Mouse (Mus musculus) heart, postnatal 4 days (tissue): Measurements from ENCODE around the gene Ip6k2. TPM values are rescaled to one million over a fixed set of nuclear protein-coding genes. Genes with fewer than 3 reads are reported as not detected.
A peak's percentile ranks its signal among the peaks of the same experiment; 100 is the strongest.

ENCODE experiments used
- DNase-seq: peaks from one replicate; pipeline ENCODE4 v3.0.0; 2021
- total RNA-seq, 2 experiments: library from RNA; stranded (reverse); gene quantifications; 2 replicates each; pipeline ENCODE4 v1.2.3; 2021

Gene Ip6k2
- total RNA-seq, 2 experiments from 2014 or later: 43.7 to 48.5 TPM

DNA sequence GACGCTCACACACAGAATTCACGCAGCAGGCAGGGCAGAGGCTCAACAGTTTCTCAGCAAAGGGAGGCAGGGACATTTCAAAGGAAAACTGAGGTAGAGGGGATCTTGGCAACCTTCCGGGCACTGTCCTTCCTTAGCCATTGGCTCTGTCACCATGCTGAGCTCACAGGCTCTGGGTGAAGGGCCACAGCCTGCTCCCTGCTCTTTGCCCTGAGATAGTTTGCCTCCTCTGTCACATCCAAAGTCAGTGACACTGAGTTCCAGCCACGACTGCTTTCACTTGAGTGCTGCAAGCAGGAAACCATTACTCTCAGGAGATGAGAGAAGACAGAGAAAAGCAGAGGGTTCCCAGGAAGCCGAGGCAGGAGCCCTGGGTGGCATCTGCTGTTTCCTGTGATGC is 36.5 kb downstream of the Ip6k2 start:
- DNase-seq: no peak

DNA sequence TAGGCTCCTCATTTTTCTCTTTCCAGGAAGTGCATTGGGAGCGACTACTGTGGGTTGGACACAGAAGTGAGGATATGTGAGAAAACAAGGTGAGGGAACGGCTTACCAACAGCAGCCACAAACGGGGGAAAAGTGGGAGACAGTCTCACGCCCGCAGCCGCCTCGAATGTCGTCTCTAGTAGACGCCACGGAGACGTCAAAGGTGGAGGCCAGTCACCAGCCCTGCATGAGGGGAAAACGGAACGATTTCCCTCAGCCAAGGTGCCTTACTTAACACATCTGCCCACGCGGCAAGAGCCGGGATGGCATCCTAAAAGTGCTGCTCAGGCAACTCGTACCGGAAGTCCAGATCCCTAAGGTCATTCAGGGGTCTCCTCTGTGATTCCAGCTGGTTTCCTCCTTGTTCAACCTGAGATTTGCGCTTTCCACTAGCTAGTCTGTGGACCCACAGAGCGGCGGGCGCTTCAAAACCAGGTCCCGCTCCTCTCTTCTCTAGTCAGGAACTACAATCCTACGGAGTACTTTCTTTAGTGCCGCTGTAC is 40.6 kb downstream of the Ip6k2 start:
- no peak for DNase-seq

DNA sequence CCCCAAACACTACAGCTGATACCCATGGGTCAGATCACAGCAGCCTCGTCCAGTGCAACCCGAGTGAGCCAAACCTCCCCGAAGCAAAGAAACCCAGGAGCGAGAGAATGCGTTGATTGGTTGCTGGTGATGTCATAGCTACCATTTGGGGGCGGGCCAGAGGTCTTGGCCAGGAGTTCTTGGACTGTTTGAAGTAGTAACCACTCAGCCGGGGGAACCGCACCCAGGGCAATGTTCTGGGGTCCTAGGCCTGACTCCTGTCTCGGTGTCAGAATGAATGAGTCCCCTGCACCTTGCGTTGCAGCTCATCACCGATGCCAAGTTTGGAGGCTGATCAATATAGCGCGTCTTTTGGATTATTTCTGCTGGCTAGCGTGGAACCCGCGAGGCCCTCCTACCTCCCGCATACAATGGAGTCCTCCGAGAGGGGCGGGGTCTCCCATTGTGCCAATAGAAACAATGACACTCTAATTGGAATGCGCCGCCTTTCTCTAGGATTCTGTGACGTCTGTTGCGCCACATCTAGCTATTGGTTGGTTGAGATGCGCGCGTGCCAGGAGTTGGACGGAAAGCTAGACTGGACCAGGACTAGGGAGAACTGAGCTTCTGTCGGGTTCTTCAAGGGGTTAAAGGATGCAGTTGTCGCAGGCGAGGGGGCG is 41.3 kb downstream of the Ip6k2 start:
- DNase-seq: no peak

DNA sequence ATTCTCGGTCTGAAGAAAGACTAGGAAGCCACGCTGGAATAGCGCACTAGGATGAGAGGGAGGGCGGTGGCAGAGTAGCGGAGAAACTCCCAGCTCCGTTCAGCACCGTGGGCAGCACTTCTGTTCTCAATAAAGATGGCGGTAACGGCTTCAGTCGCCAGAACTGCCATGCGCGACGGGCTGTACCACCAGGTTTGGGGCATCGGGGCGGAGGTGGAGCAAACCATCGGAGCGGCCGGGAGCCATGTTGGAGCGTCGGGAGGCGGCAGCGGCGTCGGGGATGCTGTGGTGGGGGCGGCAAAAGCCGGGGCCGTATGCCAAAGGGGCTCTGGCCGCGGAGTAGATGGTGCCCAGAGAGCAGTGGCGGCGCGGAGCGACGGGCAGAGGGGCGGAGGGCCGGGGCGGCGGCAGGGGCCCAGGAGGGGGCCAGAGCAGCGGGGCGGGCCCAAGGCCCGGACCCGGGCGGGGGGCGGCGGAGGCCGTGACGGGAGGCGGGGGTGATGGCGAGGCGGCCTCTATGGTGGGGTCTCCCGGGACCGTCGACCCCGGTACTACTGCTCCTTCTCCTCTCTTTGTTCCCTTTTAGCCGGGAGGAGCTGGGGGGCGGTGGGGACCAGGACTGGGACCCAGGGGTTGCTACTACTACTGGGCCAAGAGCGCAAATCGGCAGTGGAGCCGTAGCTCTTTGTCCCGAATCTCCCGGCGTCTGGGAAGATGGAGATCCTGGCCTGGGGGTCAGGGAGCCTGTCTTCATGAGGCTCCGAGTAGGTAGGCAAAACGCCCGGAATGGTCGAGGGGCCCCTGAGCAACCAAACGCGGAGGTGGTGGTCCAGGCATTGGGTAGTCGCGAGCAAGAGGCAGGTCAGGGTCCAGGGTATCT is 42.5 kb downstream of the Ip6k2 start, which contains the start of gene Celsr3:
Gene Celsr3 (plus strand): TSS at position 501 of the 880 bp plus-strand sequence.
- DNase-seq: peak; percentile 73

DNA sequence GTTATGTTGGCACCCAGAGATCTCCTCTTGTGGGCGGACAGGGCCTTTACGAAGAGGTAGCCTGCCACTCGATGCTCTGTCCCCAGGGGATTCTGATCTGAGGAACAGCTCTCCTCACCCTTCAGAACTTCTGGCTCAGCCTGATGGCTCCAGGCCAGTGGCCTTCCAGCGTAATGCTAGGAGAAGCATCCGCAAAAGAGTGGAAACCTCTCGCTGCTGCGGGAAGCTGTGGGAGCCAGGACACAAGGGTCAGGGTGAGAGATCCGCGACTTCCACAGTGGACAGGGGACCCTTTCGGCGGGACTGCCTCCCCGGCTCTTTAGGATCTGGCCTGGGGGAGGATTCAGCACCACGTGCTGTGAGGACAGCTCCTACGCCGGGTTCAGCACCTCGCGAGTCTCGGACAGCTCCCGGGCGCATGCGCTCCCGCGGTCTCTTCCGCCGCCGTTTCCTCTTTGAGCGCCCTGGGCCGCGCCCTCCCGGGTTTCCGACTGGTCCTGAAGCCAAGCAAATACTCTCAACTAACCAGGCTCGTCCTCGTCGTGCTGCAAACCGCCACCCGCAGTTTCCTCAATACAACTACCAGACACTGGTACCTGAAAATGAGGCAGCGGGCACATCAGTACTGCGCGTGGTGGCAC is 43.2 kb downstream of the Ip6k2 start:
- peak; percentile 85 for DNase-seq

DNA sequence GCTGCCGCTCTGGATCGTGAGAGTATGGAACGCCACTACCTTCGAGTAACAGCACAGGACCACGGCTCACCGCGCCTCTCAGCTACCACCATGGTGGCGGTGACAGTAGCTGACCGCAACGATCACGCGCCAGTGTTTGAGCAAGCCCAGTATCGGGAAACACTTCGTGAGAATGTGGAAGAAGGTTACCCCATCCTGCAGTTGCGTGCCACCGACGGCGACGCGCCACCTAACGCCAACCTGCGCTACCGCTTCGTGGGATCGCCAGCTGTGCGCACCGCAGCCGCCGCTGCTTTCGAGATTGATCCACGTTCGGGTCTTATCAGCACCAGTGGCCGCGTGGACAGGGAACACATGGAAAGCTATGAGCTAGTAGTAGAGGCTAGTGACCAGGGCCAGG is 43.9 kb downstream of the Ip6k2 start:
- DNase-seq: no peak

DNA sequence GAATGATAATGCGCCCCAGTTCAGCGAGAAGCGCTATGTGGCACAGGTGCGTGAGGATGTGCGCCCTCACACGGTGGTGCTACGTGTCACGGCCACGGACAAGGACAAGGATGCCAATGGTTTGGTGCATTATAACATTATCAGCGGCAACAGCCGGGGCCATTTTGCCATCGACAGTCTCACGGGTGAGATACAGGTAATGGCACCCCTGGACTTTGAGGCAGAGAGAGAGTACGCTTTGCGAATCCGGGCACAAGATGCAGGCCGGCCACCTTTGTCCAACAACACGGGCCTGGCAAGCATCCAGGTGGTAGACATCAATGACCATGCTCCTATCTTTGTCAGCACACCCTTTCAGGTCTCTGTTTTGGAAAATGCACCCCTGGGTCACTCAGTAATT is 44.3 kb downstream of the Ip6k2 start:
- no peak for DNase-seq

DNA sequence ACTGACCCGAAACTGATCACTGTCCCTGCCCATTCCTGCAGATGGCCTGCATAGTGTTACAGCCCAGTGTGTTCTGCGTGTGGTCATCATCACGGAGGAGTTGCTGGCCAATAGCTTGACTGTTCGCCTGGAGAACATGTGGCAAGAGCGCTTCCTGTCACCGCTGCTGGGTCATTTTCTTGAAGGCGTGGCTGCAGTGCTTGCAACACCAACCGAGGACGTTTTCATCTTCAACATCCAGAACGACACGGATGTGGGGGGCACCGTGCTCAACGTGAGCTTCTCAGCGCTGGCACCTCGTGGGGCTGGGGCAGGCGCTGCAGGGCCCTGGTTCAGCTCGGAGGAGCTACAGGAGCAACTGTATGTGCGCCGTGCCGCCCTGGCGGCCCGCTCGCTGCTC is 48.0 kb downstream of the Ip6k2 start:
- no peak for DNase-seq

DNA sequence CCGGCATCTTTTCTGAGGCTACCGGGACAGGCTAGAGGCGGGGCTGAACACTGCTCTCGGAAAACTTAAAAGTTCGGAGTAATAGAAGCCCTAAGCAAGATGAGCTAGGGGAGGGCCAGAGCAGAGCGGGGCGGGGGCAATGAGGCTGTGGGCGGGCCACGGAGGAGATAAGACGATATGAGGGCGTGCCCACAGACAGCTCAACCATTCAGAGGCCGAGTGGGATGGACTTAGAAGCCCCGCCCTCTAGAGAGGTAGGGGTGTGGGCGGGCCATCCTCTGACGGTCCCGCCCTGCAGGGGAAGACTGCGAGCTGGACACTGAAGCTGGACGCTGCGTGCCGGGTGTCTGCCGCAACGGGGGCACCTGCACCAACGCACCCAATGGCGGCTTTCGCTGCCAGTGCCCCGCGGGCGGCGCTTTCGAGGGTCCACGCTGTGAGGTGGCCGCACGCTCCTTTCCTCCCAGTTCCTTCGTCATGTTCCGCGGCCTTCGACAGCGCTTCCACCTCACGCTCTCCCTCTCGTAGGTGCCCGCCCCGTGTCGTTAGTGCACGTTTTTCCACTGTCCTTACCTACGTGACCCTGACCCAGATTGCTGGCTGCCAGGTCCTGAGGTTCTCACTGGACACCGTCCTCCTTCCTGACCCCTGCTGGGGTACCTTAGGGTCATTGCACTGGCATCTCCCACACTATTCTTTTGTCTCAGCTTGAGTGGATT is 49.0 kb downstream of the Ip6k2 start:
- peak; percentile 88 for DNase-seq

DNA sequence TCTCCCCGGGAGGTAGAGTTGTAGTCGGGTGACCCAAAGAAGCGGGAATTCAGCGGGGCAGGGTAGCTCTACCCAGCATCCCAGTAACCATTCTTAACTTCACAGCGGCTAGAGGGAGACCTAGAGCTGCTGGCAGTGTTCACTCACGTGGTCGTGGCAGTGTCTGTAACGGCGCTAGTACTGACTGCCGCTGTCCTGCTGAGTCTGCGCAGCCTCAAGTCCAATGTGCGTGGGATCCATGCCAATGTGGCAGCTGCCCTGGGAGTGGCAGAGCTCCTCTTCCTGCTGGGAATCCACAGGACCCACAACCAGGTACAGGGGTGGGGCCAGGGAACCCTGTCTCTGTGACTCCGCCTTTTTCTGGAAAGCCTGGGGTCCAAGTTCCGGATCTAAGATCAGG is 59.4 kb downstream of the Ip6k2 start:
- DNase-seq: peak; percentile 78

DNA sequence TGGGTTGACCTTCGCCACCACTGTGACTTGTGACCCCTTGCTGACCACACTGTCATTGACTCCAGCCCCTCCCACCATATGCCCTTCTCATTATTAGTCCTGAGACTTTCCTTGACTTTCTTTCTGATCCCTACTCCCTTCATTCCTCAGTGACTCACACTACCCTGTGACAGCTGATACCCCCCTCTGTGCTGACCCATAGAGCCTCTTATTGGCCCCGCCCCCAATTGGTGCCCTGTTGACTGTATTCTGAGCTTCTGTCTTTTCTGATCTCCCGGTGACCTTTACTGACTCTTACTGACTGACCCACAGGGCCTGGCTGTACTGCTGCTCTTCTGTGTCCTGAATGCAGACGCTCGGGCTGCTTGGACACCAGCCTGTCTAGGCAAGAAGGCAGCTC is 61.8 kb downstream of the Ip6k2 start:
- DNase-seq: no peak

DNA sequence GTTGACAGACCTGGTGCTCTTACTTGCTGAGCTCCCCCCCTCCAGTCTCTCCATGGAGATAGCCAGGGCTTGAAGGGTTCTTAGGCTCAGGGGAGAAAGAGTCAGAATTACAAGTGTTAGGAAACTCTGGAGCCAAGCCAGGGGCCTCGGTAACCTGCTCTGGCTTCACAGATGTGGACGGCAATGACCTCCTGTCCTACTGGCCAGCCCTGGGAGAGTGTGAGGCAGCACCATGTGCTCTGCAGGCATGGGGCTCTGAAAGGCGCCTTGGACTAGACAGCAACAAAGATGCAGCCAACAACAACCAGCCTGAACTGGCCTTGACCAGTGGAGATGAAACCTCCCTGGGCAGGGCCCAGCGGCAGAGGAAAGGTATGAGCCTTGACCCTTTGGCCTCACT is 63.8 kb downstream of the Ip6k2 start:
- no peak for DNase-seq

DNA sequence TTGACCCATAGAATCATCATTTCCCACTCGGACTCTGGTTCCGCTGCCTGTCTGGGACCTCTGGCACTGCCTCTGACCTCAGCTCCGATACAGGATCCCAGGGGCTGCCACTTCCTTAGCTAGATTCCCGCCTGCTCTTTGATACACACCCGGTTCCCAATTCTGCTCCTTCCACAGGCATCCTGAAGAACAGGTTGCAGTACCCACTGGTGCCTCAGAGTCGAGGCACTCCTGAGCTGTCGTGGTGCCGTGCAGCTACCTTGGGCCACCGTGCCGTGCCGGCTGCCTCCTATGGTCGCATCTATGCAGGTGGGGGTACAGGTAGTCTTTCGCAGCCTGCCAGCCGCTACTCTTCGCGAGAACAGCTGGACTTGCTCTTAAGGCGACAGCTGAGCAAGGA is 64.8 kb downstream of the Ip6k2 start:
- no peak for DNase-seq

DNA sequence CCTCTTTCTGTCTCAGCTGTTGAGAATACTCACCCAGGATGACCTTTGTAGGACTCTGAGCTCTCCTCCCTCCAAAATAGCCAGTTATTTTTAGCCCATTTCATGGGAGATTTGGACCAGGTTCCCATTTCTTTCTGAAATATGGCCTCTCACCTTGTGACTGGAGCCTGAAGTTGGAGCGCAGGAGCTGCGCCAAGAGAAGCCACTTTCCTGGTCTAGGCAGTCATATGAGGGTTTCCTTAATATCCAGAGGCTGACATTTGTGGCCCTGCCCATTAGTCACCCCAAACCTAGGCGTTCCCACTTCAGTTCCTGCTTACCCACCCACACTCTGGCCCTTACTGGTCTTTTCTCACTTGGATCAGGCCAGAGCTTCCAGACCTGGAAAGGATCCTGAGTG is 69.4 kb downstream of the Ip6k2 start, which contains the start of gene Slc26a6:
Gene Slc26a6 (plus strand): TSS at position 308 of the 400 bp plus-strand sequence.
- peak; percentile 19 for DNase-seq

DNA sequence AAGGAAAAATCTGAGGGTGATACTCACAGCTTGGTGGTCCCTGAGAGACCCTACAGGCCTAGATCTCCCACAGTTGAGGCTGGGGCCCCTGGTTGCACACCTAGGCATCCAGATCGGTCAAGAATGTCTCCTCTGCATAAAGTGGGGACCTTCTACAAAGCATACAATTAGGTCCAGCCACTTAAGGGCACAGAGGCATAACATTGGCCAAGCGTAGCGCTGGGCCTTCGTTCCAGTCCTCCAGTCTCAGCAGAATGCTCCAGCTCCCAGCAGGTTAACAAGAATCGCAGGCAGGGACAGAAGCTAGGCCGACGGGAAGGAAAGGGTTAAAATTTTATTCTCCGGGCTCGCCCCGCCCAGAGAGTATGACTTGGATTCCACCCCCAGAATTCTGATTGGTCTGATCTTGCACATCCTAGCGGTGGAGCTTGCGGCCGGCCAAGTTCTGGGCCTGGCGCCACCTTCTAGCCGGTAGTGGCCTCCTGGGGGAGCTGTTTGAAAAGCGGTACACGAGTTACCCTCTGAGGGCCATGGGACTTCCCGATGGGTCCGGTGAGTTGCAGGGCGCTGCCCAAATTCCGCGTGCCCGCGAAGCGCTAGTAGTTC is 70.1 kb downstream of the Ip6k2 start:
- peak; percentile 93 for DNase-seq

DNA sequence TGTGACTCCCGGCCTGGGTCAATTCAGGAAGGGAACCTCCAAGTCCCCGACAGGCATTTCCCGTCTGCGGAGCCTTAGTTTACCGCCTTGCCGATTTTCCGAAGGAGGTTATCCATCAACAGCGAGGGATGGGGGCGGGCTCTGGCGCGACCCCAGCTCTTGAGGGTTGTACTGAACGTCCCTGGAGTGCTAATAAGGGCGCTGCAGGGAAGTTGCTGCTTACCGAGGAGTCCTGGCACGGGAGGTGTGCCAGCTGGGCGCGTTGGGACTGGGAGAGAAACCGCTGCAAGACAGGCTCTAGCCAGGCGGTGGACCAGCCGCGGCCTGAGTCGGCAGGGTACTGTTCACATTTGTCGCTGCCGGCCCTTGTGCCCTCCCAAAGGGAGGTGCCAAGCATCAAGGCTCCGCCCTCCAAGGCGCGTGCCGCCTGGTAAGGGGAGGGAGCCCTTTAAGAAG is 70.7 kb downstream of the Ip6k2 start:
- DNase-seq: peak; percentile 84

DNA sequence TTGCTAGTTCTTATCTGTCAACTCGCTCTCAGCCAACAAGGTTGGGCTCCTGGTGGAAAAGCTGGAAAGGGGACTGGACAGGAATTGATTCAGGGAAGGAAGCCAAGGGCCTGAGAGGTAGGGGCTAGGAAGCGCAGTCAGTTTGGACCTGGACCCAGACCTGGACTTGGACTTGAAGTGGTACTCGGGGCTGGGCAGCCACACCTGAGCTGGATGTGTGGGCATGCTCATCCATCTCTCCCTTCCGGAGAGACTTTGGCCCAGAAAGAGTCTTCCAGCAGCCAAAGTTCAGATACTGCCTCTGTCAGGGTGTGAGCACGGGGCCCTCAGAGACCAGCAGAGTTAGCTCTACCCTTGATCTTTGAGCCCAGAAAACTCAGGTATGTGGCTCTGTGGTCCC is 71.7 kb downstream of the Ip6k2 start:
- peak; percentile 39 for DNase-seq
